Mouse (Mus musculus) spleen, adult 10 weeks (tissue): Measurements from ENCODE around the gene Olfr395. TPM values are rescaled to one million over a fixed set of nuclear protein-coding genes. Genes with fewer than 3 reads are reported as not detected.

Source experiments
- polyA plus RNA-seq: library from polyadenylated mRNA; stranded (reverse); fragments of 350-450 nt; fragmentation: Illumina TruSeq; extraction: RNeasy Lipid Tissue Mini Kit (QIAGEN cat#74804); gene quantifications from one replicate; pipeline ENCODE4 v1.2.3, GENCODE M21; 2015; ENCODE audit warnings: low replicate concordance; ENCODE audit not compliant: insufficient read depth

Gene Olfr395
- polyA plus RNA-seq, result not detected

DNA sequence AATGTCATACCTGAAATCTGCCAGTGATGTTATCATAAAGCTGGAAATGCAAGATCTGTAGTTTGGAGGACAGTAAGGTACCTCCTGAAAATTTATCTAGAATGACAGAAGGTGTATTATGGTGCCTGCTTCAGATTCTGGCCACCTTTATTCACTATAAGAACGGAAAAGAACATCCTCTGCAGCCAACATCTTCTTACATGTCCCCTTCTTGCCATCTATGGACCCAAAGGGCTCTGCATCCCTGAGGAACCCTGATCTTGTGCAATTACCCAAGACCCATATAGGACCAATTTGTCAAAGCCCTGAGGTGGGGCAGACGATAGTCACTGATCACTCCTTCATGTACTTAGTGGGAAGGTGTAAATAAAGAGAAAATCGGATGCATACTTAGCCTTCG lies at the start of gene Olfr395:
TSS of gene Olfr395 (minus strand) at position 101 of the 400 bp plus-strand sequence.

DNA sequence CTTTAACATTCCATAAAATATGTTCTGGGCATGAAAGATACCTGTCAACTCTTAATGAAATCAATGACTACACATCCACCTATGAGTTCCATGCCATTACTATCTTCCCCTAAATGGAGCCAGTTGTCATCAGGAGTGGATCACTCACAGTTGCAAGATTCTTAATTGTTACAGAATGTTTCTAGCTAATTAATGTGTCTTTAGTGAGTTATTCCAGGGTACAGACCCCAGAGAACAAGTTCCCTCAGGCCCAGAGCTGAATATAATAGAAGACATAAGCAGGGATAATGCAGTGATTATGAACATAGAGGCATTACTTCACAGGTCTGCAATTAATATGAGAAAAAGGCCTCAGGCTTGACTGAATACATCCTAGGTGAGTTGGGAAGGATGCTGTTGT lies 27.3 kb upstream of the Olfr395 start, which contains the start of gene Olfr23:
TSS of gene Olfr23 (plus strand) at position 301 of the 400 bp plus-strand sequence.

GRCm38 (mm10) chr11:73890671-73891070 lies 18.4 kb downstream of the Olfr395 start, which contains the start of gene Olfr394:
Gene Olfr394 (minus strand): TSS chr11:73890771.

Other genes with a start within 250 kb of the Olfr395 start
- gene Zfp735, start 220.5 kb downstream of the Olfr395 start, polyA plus RNA-seq, result not detected
- gene Olfr389, start 128.6 kb downstream of the Olfr395 start, polyA plus RNA-seq, result not detected
- gene Olfr390, start 126.3 kb downstream of the Olfr395 start, polyA plus RNA-seq, result not detected
- not detected for gene Olfr391-ps, start 106.2 kb downstream of the Olfr395 start, polyA plus RNA-seq
- not detected for gene Olfr392, start 92.2 kb downstream of the Olfr395 start, polyA plus RNA-seq
- gene Olfr393, start 57.8 kb downstream of the Olfr395 start, polyA plus RNA-seq, result not detected
- not detected for gene Olfr394, start 18.5 kb downstream of the Olfr395 start, polyA plus RNA-seq
- not detected for gene Olfr23, start 27.4 kb upstream of the Olfr395 start, polyA plus RNA-seq
- gene Olfr397, start 51.5 kb upstream of the Olfr395 start, polyA plus RNA-seq, result not detected
- not detected for gene Olfr398, start 81.1 kb upstream of the Olfr395 start, polyA plus RNA-seq
- not detected for gene Olfr139, start 147.3 kb upstream of the Olfr395 start, polyA plus RNA-seq
- gene Olfr399, start 147.3 kb upstream of the Olfr395 start, polyA plus RNA-seq, result not detected
- not detected for gene Zfp616, start 160.7 kb upstream of the Olfr395 start, polyA plus RNA-seq
- not detected for gene Olfr401, start 204.4 kb upstream of the Olfr395 start, polyA plus RNA-seq
- gene Olfr402, start 244.2 kb upstream of the Olfr395 start, polyA plus RNA-seq, result not detected